Mouse (Mus musculus): ENCODE measurements around the gene Sec31b. TPM values are rescaled to one million over a fixed set of nuclear protein-coding genes. Genes with fewer than 3 reads are reported as not detected.
A peak's percentile ranks its signal among the peaks of the same experiment; 100 is the strongest.

Gene Sec31b
- 0.10 and 0.17 TPM in 2 replicates for polyA plus RNA-seq (2014; fragmentation: Nextera tagmentation; extraction: Ambion mirVana)

DNA sequence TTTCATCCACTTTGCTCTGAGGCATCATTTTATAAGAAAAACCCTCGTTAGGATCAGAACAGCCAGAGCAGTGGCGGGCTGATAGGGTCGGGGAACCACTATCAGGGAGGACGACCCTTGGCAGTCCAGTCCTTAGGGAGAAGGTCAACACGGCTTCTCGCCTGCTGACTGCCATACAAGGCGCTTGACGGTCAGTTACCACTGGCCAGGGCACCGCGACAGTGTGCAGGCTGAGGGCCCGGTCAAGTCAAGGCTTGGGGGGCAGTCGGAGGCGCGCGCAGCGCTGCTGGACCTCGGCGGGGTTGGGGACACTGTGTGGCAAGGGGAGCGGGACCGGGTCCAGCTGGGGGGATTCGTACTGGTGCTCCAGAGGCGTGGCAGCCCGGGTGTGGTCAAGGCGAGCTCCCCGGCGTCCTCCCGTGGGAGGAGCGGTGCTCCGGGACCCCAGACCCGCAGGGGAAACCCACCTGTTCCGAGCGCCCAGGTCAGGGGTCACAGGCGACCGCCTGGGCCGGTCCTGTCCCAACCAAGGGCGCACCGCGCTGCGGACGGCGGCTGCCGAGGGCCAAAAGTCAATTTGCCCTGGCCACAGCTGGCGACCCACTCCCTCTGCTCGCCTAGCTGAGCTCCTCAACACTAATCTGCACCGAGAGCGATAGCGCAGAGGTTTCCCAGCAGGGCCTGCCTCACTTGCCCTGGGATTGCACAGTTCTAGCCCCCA is at the start of gene Sec31b:
Gene Sec31b (minus strand): TSS at position 544 of the 721 bp plus-strand sequence.
- WGBS = under 1% methylated on average over 47 of the region's 47 CpGs
- Histone ChIP-seq H3K4me1 (ENCODE audit: control insufficient read depth, insufficient read depth, low read length) (peaks cover 3% of the 10 kb centered on the region; the same call in 1 of the 2 replicates), H3K9ac (ENCODE audit: low read length) (peak within 1 kb of the TSS; percentile 30), H3K36me3 (ENCODE audit: control insufficient read depth, insufficient read depth, low read length) (peaks cover 23% of the 10 kb centered on the region), H3K4me3 (ENCODE audit: low read depth, low read length) (peak within 1 kb of the TSS; percentile 28), H3K27ac (ENCODE audit: low read depth, low read length) (no peak within 1 kb of the TSS), H3K27me3 (replicated peaks; ENCODE audit: control insufficient read depth, insufficient read depth, low read length) (peaks cover 20% of the 10 kb centered on the region), H3K9me3 (replicated peaks; ENCODE audit: control insufficient read depth, low read length) (no peaks in the 10 kb centered on the region), H3K4me2 (ENCODE audit: low read length) (peak within 1 kb of the TSS; percentile 48)
- no peak for ATAC-seq
- DNase-seq (ENCODE audit: low spot score) = no peak

DNA sequence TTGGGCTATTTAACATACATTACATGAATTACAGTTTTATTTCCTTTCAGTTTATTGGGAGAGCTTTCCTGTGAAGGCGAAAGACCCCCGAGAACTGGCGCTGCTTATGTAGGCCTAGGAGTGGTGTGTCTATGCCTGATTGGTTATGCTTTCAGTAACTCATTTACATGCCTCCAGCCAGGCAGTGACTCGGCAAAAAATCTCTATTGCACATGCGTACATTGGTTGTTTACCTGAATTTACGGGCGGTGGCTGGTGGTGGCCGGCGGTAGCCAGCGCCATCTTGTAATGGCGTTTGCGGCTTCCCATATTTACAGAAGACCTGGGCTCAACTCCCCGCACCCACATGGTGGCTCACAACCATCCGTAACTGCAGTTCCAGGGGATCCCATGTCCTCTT is 48.5 kb upstream of the Sec31b start:
- H3K4me2 ChIP-seq (ENCODE audit: low read length) = no peak overlapping the region
- no peak overlapping the region for H3K9ac ChIP-seq (ENCODE audit: low read length)
- no peak overlapping the region for H3K4me3 ChIP-seq (ENCODE audit: low read depth, low read length)
- H3K27ac ChIP-seq (ENCODE audit: low read depth, low read length) = no peak overlapping the region
- DNase-seq (ENCODE audit: low spot score) (no peak), ATAC-seq (no peak)
- no peaks in the 10 kb centered on the region for H3K36me3 ChIP-seq (ENCODE audit: control insufficient read depth, insufficient read depth, low read length)
- WGBS = 96% methylated on average over 14 of the region's 14 CpGs
- H3K4me1 ChIP-seq (ENCODE audit: control insufficient read depth, insufficient read depth, low read length) = no peaks in the 10 kb centered on the region
- H3K9me3 ChIP-seq (replicated peaks; ENCODE audit: control insufficient read depth, low read length) = no peaks in the 10 kb centered on the region
- no peaks in the 10 kb centered on the region for H3K27me3 ChIP-seq (replicated peaks; ENCODE audit: control insufficient read depth, insufficient read depth, low read length)

DNA sequence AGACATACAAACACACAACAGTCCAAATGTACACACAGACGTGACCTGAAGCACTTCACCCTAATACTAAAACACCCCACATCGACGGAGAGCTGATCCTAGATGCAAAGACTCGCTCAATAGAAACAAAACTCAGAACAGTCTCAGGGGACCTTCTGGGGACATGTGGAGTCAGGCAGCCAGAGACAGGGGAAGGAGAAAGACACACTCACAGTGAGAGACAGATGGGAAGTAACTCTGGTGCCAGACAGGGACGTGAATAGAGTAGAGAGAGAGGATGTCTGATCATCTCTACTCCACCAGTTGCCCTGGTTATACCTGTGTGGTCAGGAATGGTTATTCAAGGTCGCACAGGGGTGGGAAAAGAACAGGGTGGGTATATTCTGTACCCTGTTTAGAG is 46.0 kb upstream of the Sec31b start:
- no peaks in the 10 kb centered on the region for H3K4me1 ChIP-seq (ENCODE audit: control insufficient read depth, insufficient read depth, low read length)
- no peaks in the 10 kb centered on the region for H3K36me3 ChIP-seq (ENCODE audit: control insufficient read depth, insufficient read depth, low read length)
- H3K4me3 ChIP-seq (ENCODE audit: low read depth, low read length) = no peak overlapping the region
- no peaks in the 10 kb centered on the region; the same call in 1 of the 2 replicates for H3K27me3 ChIP-seq (replicated peaks; ENCODE audit: control insufficient read depth, insufficient read depth, low read length)
- no peak overlapping the region for H3K9ac ChIP-seq (ENCODE audit: low read length)
- no peak overlapping the region for H3K27ac ChIP-seq (ENCODE audit: low read depth, low read length)
- ATAC-seq = peak; percentile 61; the same call in 1 of the 2 replicates
- WGBS = 72% methylated on average over 6 of the region's 6 CpGs
- H3K4me2 ChIP-seq (ENCODE audit: low read length) = no peak overlapping the region
- H3K9me3 ChIP-seq (replicated peaks; ENCODE audit: control insufficient read depth, low read length) = no peaks in the 10 kb centered on the region
- DNase-seq (ENCODE audit: low spot score) = peak; percentile 16

DNA sequence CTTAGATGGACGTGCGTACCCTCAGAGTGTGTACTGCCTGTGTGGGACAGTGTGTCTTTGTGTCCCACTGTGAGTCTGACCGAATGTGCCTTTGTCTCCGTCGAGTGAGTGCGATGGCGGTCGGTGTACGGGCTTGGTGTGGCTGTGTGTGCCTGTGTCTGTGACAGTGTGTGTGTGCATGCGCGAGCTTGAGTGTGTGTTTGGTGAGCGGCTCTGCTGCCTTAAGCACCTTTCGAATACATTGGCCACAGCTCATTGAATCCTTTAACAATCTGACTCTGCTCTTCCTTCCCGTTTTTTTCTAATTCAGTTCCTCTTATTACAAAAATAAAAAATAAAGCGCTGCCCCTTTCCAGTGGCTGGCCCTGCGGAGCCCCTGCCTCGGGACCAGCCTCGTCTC is 45.3 kb upstream of the Sec31b start:
- Histone ChIP-seq H3K4me1 (ENCODE audit: control insufficient read depth, insufficient read depth, low read length) (no peaks in the 10 kb centered on the region), H3K4me3 (ENCODE audit: low read depth, low read length) (no peak overlapping the region), H3K9ac (ENCODE audit: low read length) (no peak overlapping the region), H3K36me3 (ENCODE audit: control insufficient read depth, insufficient read depth, low read length) (no peaks in the 10 kb centered on the region), H3K9me3 (replicated peaks; ENCODE audit: control insufficient read depth, low read length) (no peaks in the 10 kb centered on the region), H3K27ac (ENCODE audit: low read depth, low read length) (no peak overlapping the region), H3K27me3 (replicated peaks; ENCODE audit: control insufficient read depth, insufficient read depth, low read length) (peaks cover 4% of the 10 kb centered on the region; the same call in 1 of the 2 replicates), H3K4me2 (ENCODE audit: low read length) (no peak overlapping the region)
- no peak for ATAC-seq
- WGBS = 82% methylated on average over 18 of the region's 18 CpGs
- no peak for DNase-seq (ENCODE audit: low spot score)

DNA sequence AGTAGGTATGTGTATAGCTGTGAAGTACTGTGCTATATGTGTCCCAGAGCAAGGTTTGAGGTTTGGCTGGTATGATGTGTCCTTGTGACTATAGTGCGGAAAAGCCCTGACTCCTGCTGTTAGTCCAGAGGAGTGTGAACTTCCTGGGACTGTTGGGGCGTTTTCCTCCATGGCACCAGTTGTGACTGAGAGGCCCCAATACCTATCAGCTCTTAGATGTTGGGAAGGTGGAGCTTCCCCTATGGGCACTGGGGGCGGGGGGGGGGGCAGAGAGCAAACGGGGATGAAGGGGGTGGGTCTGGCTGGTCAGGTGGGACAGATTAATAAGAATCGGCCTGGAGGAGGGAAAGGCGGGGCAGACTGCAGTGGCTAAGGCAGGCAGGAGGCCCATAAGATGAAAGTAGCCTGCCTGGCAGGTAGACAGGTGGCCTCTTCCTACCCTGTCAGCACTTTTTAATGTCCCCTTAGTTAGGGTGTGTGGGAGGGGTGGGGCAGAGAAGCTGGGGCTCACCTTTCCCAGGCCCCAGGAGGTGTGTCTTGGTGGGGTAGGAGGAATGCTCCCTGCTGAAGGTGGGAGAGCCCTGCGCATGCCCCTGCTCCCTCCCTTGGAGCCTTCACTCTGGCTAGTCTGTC is 44.0 kb upstream of the Sec31b start:
- Histone ChIP-seq H3K4me1 (ENCODE audit: control insufficient read depth, insufficient read depth, low read length) (no peaks in the 10 kb centered on the region), H3K36me3 (ENCODE audit: control insufficient read depth, insufficient read depth, low read length) (no peaks in the 10 kb centered on the region), H3K27me3 (replicated peaks; ENCODE audit: control insufficient read depth, insufficient read depth, low read length) (peaks cover 4% of the 10 kb centered on the region; the same call in 1 of the 2 replicates), H3K27ac (ENCODE audit: low read depth, low read length) (no peak overlapping the region), H3K4me3 (ENCODE audit: low read depth, low read length) (no peak overlapping the region), H3K9me3 (replicated peaks; ENCODE audit: control insufficient read depth, low read length) (no peaks in the 10 kb centered on the region), H3K9ac (ENCODE audit: low read length) (no peak overlapping the region), H3K4me2 (ENCODE audit: low read length) (no peak overlapping the region)
- no peak for ATAC-seq
- no peak for DNase-seq (ENCODE audit: low spot score)
- 54% methylated on average over 6 of the region's 7 CpGs for WGBS

DNA sequence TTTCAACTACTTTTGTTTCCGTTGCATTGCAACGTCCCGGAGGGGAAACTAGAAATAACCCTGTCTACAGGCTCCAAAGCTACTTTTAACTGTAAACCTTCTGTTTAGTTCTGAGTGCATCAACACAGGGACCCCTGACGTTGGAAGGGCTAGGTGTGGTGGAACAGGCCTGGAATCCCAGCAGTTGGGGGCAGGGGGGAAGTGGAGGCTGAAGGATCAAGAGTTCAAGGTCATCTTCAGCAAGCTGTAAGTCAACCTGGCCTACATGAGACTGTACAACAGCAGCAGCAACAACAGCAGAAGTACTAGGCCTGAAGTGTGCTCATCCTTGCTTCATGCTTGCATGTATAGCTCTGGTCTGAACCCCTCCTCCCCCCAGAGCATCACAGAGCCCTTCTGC is 42.4 kb upstream of the Sec31b start:
- ATAC-seq = no peak
- no peak overlapping the region for H3K9ac ChIP-seq (ENCODE audit: low read length)
- H3K27ac ChIP-seq (ENCODE audit: low read depth, low read length) = no peak overlapping the region
- H3K4me3 ChIP-seq (ENCODE audit: low read depth, low read length) = no peak overlapping the region
- 36% methylated on average over 4 of the region's 4 CpGs for WGBS
- peaks cover 4% of the 10 kb centered on the region; the same call in 1 of the 2 replicates for H3K27me3 ChIP-seq (replicated peaks; ENCODE audit: control insufficient read depth, insufficient read depth, low read length)
- no peaks in the 10 kb centered on the region for H3K4me1 ChIP-seq (ENCODE audit: control insufficient read depth, insufficient read depth, low read length)
- DNase-seq (ENCODE audit: low spot score) = no peak
- H3K9me3 ChIP-seq (replicated peaks; ENCODE audit: control insufficient read depth, low read length) = no peaks in the 10 kb centered on the region
- no peak overlapping the region for H3K4me2 ChIP-seq (ENCODE audit: low read length)
- no peaks in the 10 kb centered on the region for H3K36me3 ChIP-seq (ENCODE audit: control insufficient read depth, insufficient read depth, low read length)

DNA sequence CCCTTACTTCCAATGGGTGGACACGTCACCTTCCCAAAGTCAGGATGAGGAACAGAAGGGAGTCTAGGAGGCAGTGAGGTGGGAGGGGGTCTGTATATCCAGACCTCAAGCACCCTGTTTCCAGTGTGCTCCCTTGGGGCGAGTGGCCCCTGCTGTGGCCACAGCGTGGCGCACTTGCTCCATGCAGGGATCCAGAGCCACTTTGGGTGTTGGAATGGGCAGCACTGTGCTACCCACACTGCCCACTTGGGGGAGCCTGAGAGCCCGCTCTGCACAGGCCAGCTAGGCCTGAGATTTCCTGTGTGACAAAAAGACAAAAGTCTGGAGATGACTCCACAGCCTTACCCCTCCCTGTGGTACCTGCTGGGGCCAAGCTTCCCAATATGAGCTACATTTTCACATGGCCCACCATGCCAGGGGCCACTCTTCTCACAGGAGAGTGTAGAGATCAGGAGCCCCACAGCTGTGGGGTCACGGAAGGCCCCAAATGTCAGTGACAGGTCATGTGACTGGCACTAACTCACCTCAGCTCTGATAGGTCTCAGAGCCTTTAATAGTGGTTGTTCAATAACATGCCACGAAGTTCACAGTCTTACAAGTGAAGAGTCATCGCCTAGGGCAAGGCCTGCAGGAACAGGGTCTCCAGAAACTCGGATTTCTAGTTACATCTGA is 37.1 kb upstream of the Sec31b start:
- H3K4me3 ChIP-seq (ENCODE audit: low read depth, low read length) = no peak overlapping the region
- H3K36me3 ChIP-seq (ENCODE audit: control insufficient read depth, insufficient read depth, low read length) = no peaks in the 10 kb centered on the region
- ATAC-seq (peak; percentile 93), DNase-seq (ENCODE audit: low spot score) (peak; percentile 93)
- H3K4me2 ChIP-seq (ENCODE audit: low read length) = no peak overlapping the region
- WGBS = 30% methylated on average over 9 of the region's 9 CpGs
- peaks cover 4% of the 10 kb centered on the region; the same call in 1 of the 2 replicates for H3K27me3 ChIP-seq (replicated peaks; ENCODE audit: control insufficient read depth, insufficient read depth, low read length)
- no peak overlapping the region for H3K9ac ChIP-seq (ENCODE audit: low read length)
- no peaks in the 10 kb centered on the region for H3K9me3 ChIP-seq (replicated peaks; ENCODE audit: control insufficient read depth, low read length)
- no peaks in the 10 kb centered on the region for H3K4me1 ChIP-seq (ENCODE audit: control insufficient read depth, insufficient read depth, low read length)
- H3K27ac ChIP-seq (ENCODE audit: low read depth, low read length) = no peak overlapping the region

DNA sequence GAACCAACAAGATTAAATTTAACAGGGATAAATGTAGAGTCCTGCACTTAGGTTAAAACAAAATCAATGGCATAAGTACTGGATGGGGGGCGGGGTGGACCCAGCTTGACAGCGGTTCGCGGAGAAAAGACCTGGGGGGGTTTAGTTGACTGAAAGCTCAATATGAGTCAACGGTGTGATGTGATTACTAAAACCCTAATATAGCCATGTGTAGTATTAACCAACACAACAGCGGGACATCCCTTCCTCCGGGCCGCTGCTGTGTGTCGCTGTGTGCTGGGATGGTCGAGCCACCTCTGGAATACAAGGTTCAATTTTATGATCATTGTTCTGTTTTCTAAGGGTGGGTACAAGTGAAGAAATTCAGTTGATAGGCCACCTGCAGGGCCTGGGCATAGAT is 36.4 kb upstream of the Sec31b start:
- no peaks in the 10 kb centered on the region for H3K4me1 ChIP-seq (ENCODE audit: control insufficient read depth, insufficient read depth, low read length)
- no peaks in the 10 kb centered on the region for H3K9me3 ChIP-seq (replicated peaks; ENCODE audit: control insufficient read depth, low read length)
- peaks cover 4% of the 10 kb centered on the region; the same call in 1 of the 2 replicates for H3K27me3 ChIP-seq (replicated peaks; ENCODE audit: control insufficient read depth, insufficient read depth, low read length)
- no peak overlapping the region for H3K27ac ChIP-seq (ENCODE audit: low read depth, low read length)
- 83% methylated on average over 10 of the region's 10 CpGs for WGBS
- ATAC-seq = peak; percentile 21; the same call in 1 of the 2 replicates
- H3K36me3 ChIP-seq (ENCODE audit: control insufficient read depth, insufficient read depth, low read length) = no peaks in the 10 kb centered on the region
- H3K9ac ChIP-seq (ENCODE audit: low read length) = no peak overlapping the region
- H3K4me3 ChIP-seq (ENCODE audit: low read depth, low read length) = no peak overlapping the region
- DNase-seq (ENCODE audit: low spot score) = no peak
- no peak overlapping the region for H3K4me2 ChIP-seq (ENCODE audit: low read length)

Data from forebrain, embryonic 14.5 days (tissue).